Mouse (Mus musculus): ENCODE data around the gene Erh. TPM values are rescaled to one million over a fixed set of nuclear protein-coding genes. Genes with fewer than 3 reads are reported as not detected.

The Erh gene
- total RNA-seq, 4 experiments from 2014 or later: 16.3 to 23.0 (median 21.1) TPM

DNA sequence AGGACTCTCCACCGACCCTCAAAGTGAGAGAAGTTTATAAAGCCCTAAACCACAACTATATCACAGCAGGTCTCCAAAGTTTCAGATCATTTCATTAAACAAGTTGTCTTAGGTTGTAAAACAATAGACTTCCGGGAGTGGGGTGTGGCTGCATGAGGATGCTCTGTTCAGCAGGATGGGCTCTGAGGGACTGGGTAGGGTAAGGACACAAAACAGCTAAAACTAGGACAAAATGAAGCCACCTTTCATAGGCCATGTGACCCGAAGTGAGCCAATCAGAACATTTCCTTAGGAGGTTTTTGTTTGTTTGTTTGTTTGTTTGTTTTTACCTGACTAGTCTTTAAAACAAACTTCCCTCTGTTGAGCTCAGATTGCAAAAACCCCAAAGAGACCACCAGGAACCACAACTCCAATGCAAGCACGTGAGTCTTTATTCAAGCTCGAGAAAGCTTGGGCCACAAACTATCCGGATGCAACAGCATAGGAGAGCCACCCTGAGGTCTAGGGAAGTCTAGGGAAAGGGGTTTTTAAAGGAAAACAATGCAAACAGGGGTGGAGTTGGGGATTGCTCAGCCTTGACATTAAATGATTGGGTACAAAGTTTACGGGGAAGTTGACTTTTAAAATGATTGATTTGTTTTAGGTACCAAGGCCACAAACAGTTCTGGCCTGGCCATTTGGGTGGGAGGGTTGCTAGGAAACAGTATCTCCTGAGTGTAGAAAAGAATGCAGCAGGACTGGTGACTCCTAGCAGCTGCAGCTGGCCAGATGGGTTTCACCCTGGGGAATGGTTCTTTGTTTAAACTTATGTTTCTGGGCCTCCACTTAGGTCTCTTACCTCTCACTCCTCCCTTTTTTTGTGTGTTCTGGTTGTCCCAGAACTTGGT, 28.5 kb downstream of the Erh start:
- DNase-seq (ENCODE audit: low spot score): no peak

DNA sequence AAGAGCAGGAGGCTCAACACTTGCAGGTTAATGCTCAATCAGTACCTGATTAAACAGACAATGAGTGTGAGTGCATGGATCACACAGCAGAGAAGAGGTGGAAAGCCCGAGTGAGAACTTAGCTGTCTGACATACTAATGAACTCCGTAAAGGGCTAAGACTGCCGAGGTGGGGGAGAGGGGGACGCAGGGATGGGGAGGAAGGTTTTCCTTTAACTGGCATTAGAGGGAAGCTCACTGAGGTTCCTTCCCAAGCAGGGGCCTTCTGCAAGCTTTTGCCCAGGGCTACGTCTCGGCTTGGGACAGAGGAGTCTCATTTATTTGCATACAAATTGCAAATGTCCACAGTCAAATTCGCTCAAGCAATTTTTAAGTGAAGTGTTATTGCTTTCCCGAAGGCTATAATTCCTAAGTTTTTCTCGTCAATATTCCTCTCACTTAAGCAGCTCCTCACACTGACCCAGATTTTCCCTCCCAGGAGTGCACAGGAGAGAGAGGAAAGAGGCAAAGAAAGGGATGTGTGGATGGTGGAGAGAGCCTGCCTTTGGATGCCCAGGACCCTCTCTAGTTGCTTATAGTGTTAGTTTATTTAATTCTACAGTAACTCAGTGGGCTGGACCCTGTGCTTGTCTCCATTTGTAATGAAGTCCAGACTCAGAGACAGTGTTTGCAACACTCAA, 31.9 kb downstream of the Erh start:
- DNase-seq (ENCODE audit: low spot score): no peak

DNA sequence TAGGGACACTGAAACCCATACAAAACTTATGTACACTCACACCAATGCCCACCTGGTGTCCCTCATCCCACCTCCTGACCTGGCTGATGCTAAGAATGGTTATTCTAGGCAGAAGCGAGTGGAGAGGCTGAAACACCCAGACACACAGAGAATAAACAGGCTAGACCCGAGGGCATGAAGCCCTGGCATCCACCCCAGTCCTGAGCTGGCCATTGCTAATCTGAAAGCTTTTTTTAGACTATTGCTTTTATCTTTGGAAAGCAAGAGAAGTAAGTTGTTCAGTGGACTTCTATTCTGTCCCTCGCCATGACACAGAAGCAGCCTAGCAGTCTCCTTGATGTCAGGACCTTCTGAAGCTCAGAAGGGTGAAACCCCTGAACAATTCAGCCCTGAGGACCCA, 34.2 kb downstream of the Erh start:
- DNase-seq (ENCODE audit: low spot score): peak; percentile 41

DNA sequence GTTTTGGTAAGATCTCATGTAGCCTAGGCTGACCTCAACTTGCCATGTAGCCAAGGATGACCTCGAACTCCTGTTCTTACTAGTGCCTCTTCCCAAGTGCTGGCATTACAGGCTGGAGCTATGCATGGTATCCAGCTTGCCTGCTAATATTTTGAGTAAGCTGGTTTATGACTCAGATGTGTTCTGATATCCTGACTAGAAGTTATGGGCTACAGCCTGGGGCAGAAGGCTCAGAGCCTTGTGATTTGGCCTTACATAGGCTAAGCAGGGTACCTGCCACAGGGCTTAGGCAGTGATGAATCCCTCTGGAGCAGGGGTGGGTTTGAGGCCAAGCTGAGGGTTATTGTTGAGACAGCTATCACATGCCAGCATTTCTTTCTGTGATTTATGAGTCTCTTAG, 35.6 kb downstream of the Erh start:
- no peak for DNase-seq (ENCODE audit: low spot score)

DNA sequence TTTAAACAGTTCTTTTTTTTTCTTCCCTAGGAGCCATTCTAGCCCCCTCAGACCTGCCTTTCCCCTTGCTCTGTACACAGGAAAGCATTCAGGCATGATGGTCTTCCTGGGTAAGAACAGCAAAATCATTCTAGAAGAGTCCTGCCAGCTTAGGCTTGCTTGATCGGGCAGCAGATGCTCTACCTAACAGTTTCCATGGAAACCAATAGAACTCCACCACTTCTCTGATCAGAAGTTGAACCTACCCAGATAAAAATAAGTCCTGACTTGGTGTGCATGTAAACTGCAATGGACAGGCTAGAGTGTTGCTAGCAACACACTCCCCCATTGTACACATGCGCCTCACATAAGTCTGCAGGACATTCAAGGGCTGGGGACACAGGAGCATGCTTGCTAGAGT, 39.9 kb downstream of the Erh start:
- DNase-seq (ENCODE audit: low spot score): no peak

DNA sequence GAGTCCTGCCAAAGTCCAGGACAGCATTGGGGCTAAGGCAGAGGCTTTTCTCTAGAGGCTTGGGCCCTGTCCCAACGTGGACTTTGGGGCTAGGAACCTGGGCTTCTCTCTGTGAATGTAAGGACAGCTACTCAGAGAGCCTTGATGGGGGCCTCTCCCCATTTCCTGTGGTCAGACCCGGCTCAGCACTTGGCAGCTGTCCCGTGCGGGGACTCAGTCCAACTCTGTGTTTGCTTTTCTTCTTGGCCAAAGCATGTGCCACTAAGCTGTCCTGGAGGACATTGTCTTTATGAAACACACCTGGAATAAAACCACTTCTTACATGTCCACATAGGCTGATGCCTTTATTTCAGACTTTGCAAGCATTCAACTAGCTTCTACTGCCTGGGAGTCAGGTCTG, 40.6 kb downstream of the Erh start:
- no peak for DNase-seq (ENCODE audit: low spot score)

DNA sequence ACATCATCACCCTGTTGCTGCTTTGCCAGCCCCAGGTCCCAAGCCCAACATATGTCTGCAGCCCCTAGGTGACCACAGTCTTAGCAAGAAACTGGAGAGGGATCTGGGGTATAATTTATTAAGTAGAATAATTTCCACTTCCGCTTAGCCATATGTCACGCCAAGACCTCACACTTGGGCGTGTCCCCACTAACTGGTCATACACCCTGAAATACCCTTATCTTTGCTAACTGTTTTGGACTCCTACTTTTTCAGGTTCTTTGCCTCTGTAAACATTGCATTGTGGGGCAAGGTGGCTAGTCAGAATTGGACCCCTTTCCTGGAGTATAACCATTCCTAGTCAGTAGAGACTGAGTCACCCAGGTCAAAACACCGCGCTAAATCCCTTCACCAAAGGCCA, 41.7 kb downstream of the Erh start:
- no peak for DNase-seq (ENCODE audit: low spot score)

DNA sequence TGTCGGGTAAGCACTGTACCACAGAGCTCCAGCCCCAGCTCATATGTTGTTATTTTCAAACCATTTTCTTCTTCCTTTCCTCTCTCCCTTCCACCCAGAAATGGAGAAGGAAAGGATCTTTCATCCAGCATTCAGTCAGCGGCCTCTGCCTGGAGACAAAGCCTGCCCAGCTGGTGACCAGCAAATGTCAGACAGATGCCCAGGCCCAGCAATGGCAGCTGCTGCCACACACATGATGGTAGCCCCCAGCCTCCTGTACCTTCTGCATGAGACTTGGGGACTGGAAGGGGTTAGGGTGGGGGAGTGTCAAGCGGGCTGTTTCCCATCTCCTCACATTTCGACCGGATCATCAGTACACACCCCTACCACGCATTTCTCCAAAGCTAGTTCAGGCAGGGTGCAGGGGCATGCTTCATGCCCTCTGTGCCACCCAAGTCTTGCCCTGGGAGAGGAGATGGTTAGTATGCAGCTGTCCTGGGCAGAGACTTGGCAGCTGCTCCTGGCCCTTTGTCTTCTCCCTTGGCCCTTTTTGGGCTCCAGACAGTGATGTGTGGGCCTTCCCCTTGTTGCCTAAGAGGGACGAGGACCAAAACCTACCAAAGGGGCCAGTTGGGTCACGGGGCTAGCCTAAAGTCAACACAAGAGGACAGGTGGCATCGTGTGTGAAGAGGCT, 42.4 kb downstream of the Erh start:
- DNase-seq (ENCODE audit: low spot score): no peak

DNA sequence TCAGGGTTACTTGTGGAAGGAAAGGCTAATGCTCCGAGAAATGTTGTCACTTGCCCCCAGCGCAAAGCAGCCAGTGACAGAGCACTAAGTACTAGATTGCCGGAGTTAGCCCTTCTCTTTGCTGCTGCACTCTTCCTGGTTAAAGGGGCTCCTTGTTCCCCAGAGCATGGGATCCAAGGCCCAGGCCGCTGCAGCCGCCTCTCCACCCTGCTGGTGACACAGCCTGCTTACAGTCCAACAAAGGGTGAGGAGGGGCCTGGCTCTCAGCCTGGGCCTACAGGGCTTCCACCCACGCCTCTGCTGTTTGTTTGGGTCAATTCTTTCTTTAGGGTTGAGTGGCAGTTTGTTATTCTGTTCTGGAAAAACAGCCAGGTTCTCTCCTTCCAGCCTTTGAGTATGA, 45.4 kb downstream of the Erh start:
- DNase-seq (ENCODE audit: low spot score): peak; percentile 31

DNA sequence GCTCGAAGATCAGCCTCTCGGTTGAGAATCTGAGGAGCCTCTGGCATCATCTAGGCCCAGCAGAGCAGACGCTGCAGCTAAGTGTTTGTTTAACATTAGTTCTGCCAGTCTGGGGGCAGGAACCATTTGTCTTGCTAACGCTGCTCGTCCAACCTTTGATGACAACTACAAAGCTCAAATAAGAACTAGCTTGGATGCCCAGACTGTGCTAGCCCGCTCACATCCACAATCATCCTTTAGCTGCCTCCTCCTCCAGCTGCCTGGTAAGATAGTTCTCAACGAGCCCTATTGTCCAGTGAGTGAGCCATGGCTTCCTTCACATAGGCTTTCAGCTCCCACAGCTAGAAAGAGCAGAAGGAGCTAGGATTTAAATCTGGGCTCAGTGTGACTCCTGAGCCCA, 45.9 kb downstream of the Erh start:
- DNase-seq (ENCODE audit: low spot score): no peak

DNA sequence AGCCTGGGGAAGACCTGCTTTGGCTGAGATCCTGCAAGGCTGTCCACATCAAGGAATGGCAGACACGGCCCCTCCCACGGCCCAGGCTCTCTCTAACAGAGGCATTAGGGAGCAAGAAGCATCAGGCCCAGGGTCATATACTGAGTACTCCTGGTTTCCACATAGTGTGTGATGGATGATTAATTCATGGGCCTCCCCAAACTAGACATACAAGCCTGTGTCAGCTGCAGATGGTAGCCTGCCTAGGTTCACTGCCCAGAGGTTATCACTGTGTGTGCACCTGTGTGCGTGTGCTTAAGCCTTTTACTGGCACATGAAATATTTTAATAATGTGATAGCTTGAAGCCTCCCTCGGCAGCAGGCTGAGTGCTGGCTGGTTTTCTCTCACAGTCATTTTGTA, 48.2 kb downstream of the Erh start:
- DNase-seq (ENCODE audit: low spot score): no peak

DNA sequence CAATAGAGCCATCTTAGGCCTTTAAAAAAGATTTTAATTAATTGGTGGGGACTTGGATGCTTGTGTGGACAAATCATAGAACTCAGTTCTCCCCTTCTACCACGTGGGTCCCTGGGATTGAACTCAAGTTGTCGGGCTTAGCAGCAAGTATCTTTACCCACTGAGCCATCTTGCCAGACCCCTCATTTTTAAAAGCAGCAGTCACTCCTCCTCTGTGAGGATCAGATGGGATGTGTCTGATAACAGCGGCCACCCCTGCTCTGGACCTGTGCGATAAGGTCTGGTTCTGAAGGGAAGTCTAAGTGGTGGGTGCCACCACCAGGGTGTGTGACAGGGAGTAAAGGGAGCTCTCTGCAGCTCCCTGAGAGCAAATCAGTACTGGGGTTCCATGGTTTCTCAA, 48.6 kb downstream of the Erh start:
- DNase-seq (ENCODE audit: low spot score): no peak

DNA sequence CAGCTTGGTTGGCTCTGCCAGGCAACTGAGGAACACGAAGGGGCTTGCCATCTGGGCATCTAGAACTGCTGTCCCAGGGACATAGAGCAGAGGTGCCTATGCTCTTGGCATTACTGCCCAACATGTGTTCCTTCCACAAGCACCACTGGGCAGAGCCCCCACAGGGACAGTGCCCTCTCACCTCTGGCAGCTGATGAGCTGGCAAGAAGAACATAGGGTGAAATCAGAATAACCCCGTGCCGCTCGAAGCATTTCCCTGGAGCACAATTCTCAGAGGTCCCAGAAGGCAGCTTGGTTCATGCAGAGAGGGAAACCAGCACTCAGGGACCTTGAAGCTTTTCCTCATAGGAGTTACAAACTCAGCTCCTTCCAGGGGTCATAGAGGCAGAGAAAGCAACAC, 49.4 kb downstream of the Erh start:
- DNase-seq (ENCODE audit: low spot score): no peak

DNA sequence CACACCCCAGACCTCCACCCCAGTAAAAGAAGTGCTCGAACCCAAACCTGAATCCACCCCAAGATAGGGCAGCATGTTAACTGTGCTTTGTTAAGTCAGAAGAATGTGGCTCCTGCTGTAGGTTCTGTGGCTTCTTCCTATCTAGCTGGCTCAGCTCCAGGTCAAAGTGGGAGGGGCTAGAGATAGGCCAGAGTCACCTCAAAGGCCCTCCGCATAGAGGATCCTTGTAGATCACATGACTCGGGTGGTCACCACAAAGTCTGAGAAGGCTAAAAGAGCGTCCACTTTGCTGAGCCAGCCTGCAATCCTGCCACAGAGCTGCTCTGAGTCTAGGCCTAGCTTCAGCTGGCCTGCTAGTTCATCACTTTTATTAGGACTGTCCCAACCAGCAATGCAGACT, 50.0 kb downstream of the Erh start:
- no peak for DNase-seq (ENCODE audit: low spot score)

DNA sequence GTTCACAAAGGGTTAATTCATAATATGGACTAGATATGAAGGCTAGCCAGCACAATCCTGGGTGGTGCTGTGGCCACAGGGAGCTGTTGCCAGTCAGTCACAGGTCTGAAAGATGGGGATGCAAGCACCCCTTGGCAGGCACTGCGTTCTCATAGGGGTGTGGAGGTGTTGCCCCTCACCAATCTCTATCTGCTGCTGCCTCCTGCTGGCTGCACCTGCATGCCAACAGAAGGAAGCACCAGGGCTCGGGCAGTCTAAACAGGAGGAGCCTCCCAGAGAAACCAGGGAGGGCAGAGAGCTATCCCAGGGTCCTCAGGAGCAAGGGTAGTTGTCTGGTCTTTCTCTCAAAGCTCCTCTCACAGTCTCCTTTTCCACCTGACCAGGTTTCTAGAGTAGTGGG, 59.2 kb downstream of the Erh start:
- DNase-seq (ENCODE audit: low spot score): no peak

Other genes with a start within 250 kb of the Erh start
- gene Dcaf5, start 207.7 kb downstream of the Erh start, total RNA-seq (2022): 10 to 100 TPM; 30.8 to 46.6 (median 38.2) TPM
- 10 to 100 TPM; 11.4 to 19.1 (median 15.9) TPM for gene Exd2, start 181.2 kb downstream of the Erh start, total RNA-seq (2022)
- gene Galnt16, start 126.1 kb downstream of the Erh start, total RNA-seq (2022): 1 to 10 TPM; 1.2 to 2.3 (median 1.8) TPM
- gene Slc39a9, start 458 bp downstream of the Erh start, total RNA-seq (2022): 10 to 100 TPM; 13.7 to 17.9 (median 14.7) TPM
- under 1 TPM in 2 of 4 experiments, not detected in 2; 0.09 to 0.20 TPM for gene Plekhd1, start 48.2 kb upstream of the Erh start, total RNA-seq (2022)
- under 1 TPM in 1 of 4 experiments, not detected in 3; 0.08 TPM for gene Ccdc177, start 116.3 kb upstream of the Erh start, total RNA-seq (2022)
- 10 to 100 TPM; 70.6 to 75.8 (median 73.7) TPM for gene Susd6, start 146.2 kb upstream of the Erh start, total RNA-seq (2022)